Mouse (Mus musculus) liver, adult 2 months (tissue): Measurements from ENCODE around the gene Gmfg.

Experiments
- CTCF ChIP-seq: fragments of 200-500 bp; IDR thresholded peaks from 2 replicates; pipeline ENCODE4 v1.5.1; 2011; ENCODE audit warnings: low read depth, low read length, control low read depth
- POLR2A ChIP-seq: fragments of 200-500 bp; IDR thresholded peaks from 2 replicates; pipeline ENCODE4 v1.6.1; 2011; ENCODE audit warnings: low read length, control low read depth; ENCODE audit not compliant: insufficient read depth; ENCODE audit errors: extremely low read depth

- TF ChIP-seq POLR2A (no peak), CTCF (no peak)
Observed at GRCm38 (mm10) chr7:28462769-28463168, 25.5 kb downstream of the Gmfg start.
